Mouse (Mus musculus): Measurements from ENCODE around the gene Ccdc3. TPM values are rescaled to one million over a fixed set of nuclear protein-coding genes. Genes with fewer than 3 reads are reported as not detected.

Ccdc3 gene
- polyA plus RNA-seq, 1 experiment from 2014 or later = 21.2 TPM

- no peaks in the 10 kb centered on the region for H3K36me3 ChIP-seq (ENCODE audit: control insufficient read depth, insufficient read depth, low read length)
- peak overlapping the region; percentile 62 for H3K27ac ChIP-seq (ENCODE audit: low read length)
- H3K4me2 ChIP-seq (ENCODE audit: low read depth, low read length) = peak overlapping the region; percentile 6; the same call in 1 of the 2 replicates
- peaks cover 17% of the 10 kb centered on the region for H3K4me1 ChIP-seq (ENCODE audit: control insufficient read depth, insufficient read depth, low read length)
- no peak overlapping the region for H3K4me3 ChIP-seq (replicated peaks; ENCODE audit: low read length)
- 13% methylated on average over 8 of the region's 8 CpGs for WGBS
- peak overlapping the region; percentile 49 for H3K9ac ChIP-seq (ENCODE audit: low read length)
- no peaks in the 10 kb centered on the region for H3K9me3 ChIP-seq (replicated peaks; ENCODE audit: control insufficient read depth, low read length)
- no peaks in the 10 kb centered on the region for H3K27me3 ChIP-seq (ENCODE audit: control insufficient read depth, insufficient read depth, low read length)
- peak; percentile 59; the same call in 1 of the 2 replicates for ATAC-seq (ENCODE audit: insufficient read depth, low FRiP score)
These were observed 24.7 kb upstream of the Ccdc3 start for GRCm38 (mm10) chr2:5112785-5113291.

- no peak overlapping the region for H3K4me2 ChIP-seq (ENCODE audit: low read depth, low read length)
- no peak overlapping the region for H3K4me3 ChIP-seq (replicated peaks; ENCODE audit: low read length)
- peaks cover 17% of the 10 kb centered on the region for H3K4me1 ChIP-seq (ENCODE audit: control insufficient read depth, insufficient read depth, low read length)
- no peak for ATAC-seq (ENCODE audit: insufficient read depth, low FRiP score)
- H3K9ac ChIP-seq (ENCODE audit: low read length) = no peak overlapping the region
- H3K9me3 ChIP-seq (replicated peaks; ENCODE audit: control insufficient read depth, low read length) = no peaks in the 10 kb centered on the region
- no peak overlapping the region for H3K27ac ChIP-seq (ENCODE audit: low read length)
- no peaks in the 10 kb centered on the region for H3K36me3 ChIP-seq (ENCODE audit: control insufficient read depth, insufficient read depth, low read length)
- no peaks in the 10 kb centered on the region for H3K27me3 ChIP-seq (ENCODE audit: control insufficient read depth, insufficient read depth, low read length)
- 90% methylated on average over 8 of the region's 8 CpGs for WGBS
These were observed 23.2 kb upstream of the Ccdc3 start for GRCm38 (mm10) chr2:5114386-5114785.

GRCm38 (mm10) chr2:5116856-5117532 lies 20.6 kb upstream of the Ccdc3 start:
- Histone ChIP-seq H3K27me3 (ENCODE audit: control insufficient read depth, insufficient read depth, low read length) (no peaks in the 10 kb centered on the region), H3K27ac (ENCODE audit: low read length) (no peak overlapping the region), H3K9me3 (replicated peaks; ENCODE audit: control insufficient read depth, low read length) (0 out of 2 replicates have a peak, but pooled peaks cover 3% of the 10 kb centered on the region), H3K36me3 (ENCODE audit: control insufficient read depth, insufficient read depth, low read length) (no peaks in the 10 kb centered on the region), H3K4me1 (ENCODE audit: control insufficient read depth, insufficient read depth, low read length) (peaks cover 17% of the 10 kb centered on the region), H3K4me3 (replicated peaks; ENCODE audit: low read length) (no peak overlapping the region), H3K9ac (ENCODE audit: low read length) (no peak overlapping the region), H3K4me2 (ENCODE audit: low read depth, low read length) (no peak overlapping the region)
- ATAC-seq (ENCODE audit: insufficient read depth, low FRiP score) = no peak
- WGBS = 27% methylated on average over 5 of the region's 5 CpGs

- Histone ChIP-seq H3K36me3 (ENCODE audit: control insufficient read depth, insufficient read depth, low read length) (no peaks in the 10 kb centered on the region), H3K4me1 (ENCODE audit: control insufficient read depth, insufficient read depth, low read length) (peaks cover 15% of the 10 kb centered on the region), H3K27me3 (ENCODE audit: control insufficient read depth, insufficient read depth, low read length) (no peaks in the 10 kb centered on the region), H3K4me3 (replicated peaks; ENCODE audit: low read length) (no peak overlapping the region), H3K27ac (ENCODE audit: low read length) (no peak overlapping the region), H3K4me2 (ENCODE audit: low read depth, low read length) (no peak overlapping the region), H3K9me3 (replicated peaks; ENCODE audit: control insufficient read depth, low read length) (no peaks in the 10 kb centered on the region), H3K9ac (ENCODE audit: low read length) (no peak overlapping the region)
- WGBS = 20% methylated on average over 6 of the region's 6 CpGs
- ATAC-seq (ENCODE audit: insufficient read depth, low FRiP score) = no peak
These were observed 12.1 kb upstream of the Ccdc3 start for GRCm38 (mm10) chr2:5125506-5125905.

GRCm38 (mm10) chr2:5127369-5127768 lies 10.2 kb upstream of the Ccdc3 start:
- 62% methylated on average over 5 of the region's 5 CpGs for WGBS
- Histone ChIP-seq H3K4me1 (ENCODE audit: control insufficient read depth, insufficient read depth, low read length) (peaks cover 15% of the 10 kb centered on the region), H3K27me3 (ENCODE audit: control insufficient read depth, insufficient read depth, low read length) (no peaks in the 10 kb centered on the region), H3K9me3 (replicated peaks; ENCODE audit: control insufficient read depth, low read length) (no peaks in the 10 kb centered on the region), H3K4me3 (replicated peaks; ENCODE audit: low read length) (no peak overlapping the region), H3K4me2 (ENCODE audit: low read depth, low read length) (no peak overlapping the region), H3K27ac (ENCODE audit: low read length) (peak overlapping the region; percentile 39), H3K36me3 (ENCODE audit: control insufficient read depth, insufficient read depth, low read length) (no peaks in the 10 kb centered on the region), H3K9ac (ENCODE audit: low read length) (no peak overlapping the region)
- ATAC-seq (ENCODE audit: insufficient read depth, low FRiP score) = no peak

- peaks cover 15% of the 10 kb centered on the region for H3K4me1 ChIP-seq (ENCODE audit: control insufficient read depth, insufficient read depth, low read length)
- H3K9ac ChIP-seq (ENCODE audit: low read length) = no peak overlapping the region
- WGBS = 22% methylated on average over 3 of the region's 3 CpGs
- ATAC-seq (ENCODE audit: insufficient read depth, low FRiP score) = peak; percentile 60; the same call in 1 of the 2 replicates
- H3K27me3 ChIP-seq (ENCODE audit: control insufficient read depth, insufficient read depth, low read length) = no peaks in the 10 kb centered on the region
- no peak overlapping the region for H3K4me3 ChIP-seq (replicated peaks; ENCODE audit: low read length)
- no peak overlapping the region for H3K4me2 ChIP-seq (ENCODE audit: low read depth, low read length)
- H3K9me3 ChIP-seq (replicated peaks; ENCODE audit: control insufficient read depth, low read length) = 0 out of 2 replicates have a peak, but pooled peaks cover 3% of the 10 kb centered on the region
- H3K27ac ChIP-seq (ENCODE audit: low read length) = peak overlapping the region; percentile 87
- no peaks in the 10 kb centered on the region for H3K36me3 ChIP-seq (ENCODE audit: control insufficient read depth, insufficient read depth, low read length)
These were observed 8.5 kb upstream of the Ccdc3 start for GRCm38 (mm10) chr2:5129099-5129498.

DNA sequence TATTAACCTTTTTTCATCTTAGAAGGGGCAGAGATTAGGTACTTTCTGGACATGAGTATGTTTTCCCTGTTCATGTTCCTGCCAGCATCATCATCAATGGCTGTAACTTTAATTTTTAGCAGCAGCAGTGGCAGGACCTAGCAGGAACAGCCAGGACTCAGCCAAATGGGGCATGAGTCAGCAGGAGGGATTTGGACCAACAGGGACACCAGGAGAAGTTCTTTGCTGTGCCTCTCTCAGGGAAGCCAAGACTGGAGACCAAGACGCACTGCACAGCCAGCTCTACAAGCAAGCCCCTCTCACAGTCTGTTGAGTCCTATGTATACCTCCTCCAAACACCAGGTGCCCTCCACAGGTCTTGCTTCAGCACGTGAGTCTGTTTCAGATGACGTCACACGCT lies 5.5 kb upstream of the Ccdc3 start:
- H3K4me3 ChIP-seq (replicated peaks; ENCODE audit: low read length) = no peak overlapping the region
- no peaks in the 10 kb centered on the region for H3K36me3 ChIP-seq (ENCODE audit: control insufficient read depth, insufficient read depth, low read length)
- H3K4me1 ChIP-seq (ENCODE audit: control insufficient read depth, insufficient read depth, low read length) = peaks cover 15% of the 10 kb centered on the region
- WGBS = 85% methylated on average over 4 of the region's 4 CpGs
- H3K27ac ChIP-seq (ENCODE audit: low read length) = no peak overlapping the region
- no peak overlapping the region for H3K4me2 ChIP-seq (ENCODE audit: low read depth, low read length)
- H3K9me3 ChIP-seq (replicated peaks; ENCODE audit: control insufficient read depth, low read length) = 0 out of 2 replicates have a peak, but pooled peaks cover 3% of the 10 kb centered on the region
- H3K9ac ChIP-seq (ENCODE audit: low read length) = no peak overlapping the region
- peaks cover 3% of the 10 kb centered on the region; the same call in 1 of the 2 replicates for H3K27me3 ChIP-seq (ENCODE audit: control insufficient read depth, insufficient read depth, low read length)
- no peak for ATAC-seq (ENCODE audit: insufficient read depth, low FRiP score)

DNA sequence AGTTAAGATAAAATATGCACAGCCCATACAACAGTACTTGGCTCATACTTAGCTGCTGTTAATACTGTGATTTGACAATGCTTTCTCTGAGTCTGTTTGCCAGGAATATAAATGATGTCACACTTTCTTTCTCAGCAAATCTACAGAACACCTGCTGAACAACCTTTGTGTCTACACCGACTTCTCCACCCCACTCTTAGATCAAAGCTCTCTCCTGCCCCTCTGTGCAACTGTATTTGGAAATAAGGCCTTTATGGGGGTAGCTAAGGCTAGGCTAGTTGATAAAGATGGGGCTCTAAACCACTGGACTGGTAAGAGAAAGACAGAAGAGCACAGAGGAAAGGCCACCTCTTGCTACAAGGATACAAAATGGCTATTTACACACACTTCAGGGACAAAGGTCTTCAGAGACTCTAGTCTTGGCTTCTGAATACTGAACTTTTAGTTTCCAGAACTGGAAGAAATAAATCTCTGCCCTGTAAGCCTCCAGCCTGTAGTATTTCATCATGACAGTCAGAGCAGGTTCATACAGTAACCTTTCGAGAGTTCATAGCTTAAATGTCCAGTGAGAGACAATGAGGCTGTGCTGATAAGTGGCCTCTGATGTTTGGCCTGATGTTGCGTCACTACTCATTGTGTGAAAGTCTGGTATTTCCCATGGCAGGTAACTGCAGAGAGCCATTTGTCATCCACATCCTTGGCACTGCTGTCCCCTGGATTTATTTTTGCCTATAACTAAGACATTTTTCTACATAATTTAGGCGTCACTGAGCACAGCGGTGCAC lies 2.4 kb upstream of the Ccdc3 start:
- H3K4me3 ChIP-seq (replicated peaks; ENCODE audit: low read length) = no peak overlapping the region
- H3K36me3 ChIP-seq (ENCODE audit: control insufficient read depth, insufficient read depth, low read length) = no peaks in the 10 kb centered on the region
- H3K9ac ChIP-seq (ENCODE audit: low read length) = no peak overlapping the region
- WGBS = 67% methylated on average over 5 of the region's 5 CpGs
- H3K9me3 ChIP-seq (replicated peaks; ENCODE audit: control insufficient read depth, low read length) = 0 out of 2 replicates have a peak, but pooled peaks cover 3% of the 10 kb centered on the region
- no peak overlapping the region for H3K4me2 ChIP-seq (ENCODE audit: low read depth, low read length)
- no peak overlapping the region for H3K27ac ChIP-seq (ENCODE audit: low read length)
- no peak for ATAC-seq (ENCODE audit: insufficient read depth, low FRiP score)
- H3K27me3 ChIP-seq (ENCODE audit: control insufficient read depth, insufficient read depth, low read length) = peaks cover 7% of the 10 kb centered on the region; the same call in 1 of the 2 replicates
- H3K4me1 ChIP-seq (ENCODE audit: control insufficient read depth, insufficient read depth, low read length) = peaks cover 10% of the 10 kb centered on the region; the same call in 1 of the 2 replicates

DNA sequence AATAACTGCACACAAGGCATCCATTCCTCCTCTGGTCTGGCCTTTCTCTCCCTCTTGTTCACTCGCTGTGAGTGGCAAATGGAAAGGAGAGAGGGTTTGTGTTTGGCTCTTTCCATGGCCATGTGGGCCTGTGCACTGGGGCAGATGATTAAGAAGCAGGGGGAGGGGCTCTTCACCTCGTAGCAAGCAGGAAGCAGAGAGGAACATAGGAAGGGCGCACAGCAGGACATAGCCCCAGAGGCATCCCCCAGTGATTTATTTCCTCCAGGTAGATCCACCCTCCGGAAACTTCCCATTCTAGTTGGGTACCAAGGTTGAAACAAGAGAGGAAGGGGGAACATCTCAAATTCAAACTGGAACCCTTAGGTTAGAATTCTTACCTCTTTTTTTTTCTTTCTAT lies 2.4 kb downstream of the Ccdc3 start:
- Histone ChIP-seq H3K4me1 (ENCODE audit: control insufficient read depth, insufficient read depth, low read length) (peaks cover 10% of the 10 kb centered on the region; the same call in 1 of the 2 replicates), H3K4me3 (replicated peaks; ENCODE audit: low read length) (no peak overlapping the region), H3K9me3 (replicated peaks; ENCODE audit: control insufficient read depth, low read length) (no peaks in the 10 kb centered on the region), H3K36me3 (ENCODE audit: control insufficient read depth, insufficient read depth, low read length) (no peaks in the 10 kb centered on the region), H3K9ac (ENCODE audit: low read length) (no peak overlapping the region), H3K4me2 (ENCODE audit: low read depth, low read length) (0 out of 2 replicates have a peak overlapping the region, but pooled peaks have one; percentile 10), H3K27ac (ENCODE audit: low read length) (no peak overlapping the region), H3K27me3 (ENCODE audit: control insufficient read depth, insufficient read depth, low read length) (peaks cover 7% of the 10 kb centered on the region; the same call in 1 of the 2 replicates)
- 66% methylated on average over 4 of the region's 4 CpGs for WGBS
- ATAC-seq (ENCODE audit: insufficient read depth, low FRiP score) = no peak

Measured in stomach, embryonic 16.5 days (tissue).